Mouse (Mus musculus): Measurements from ENCODE around the gene Vav1. TPM values are rescaled to one million over a fixed set of nuclear protein-coding genes. Genes with fewer than 3 reads are reported as not detected.

The Vav1 gene
- 12.2 TPM for polyA plus RNA-seq (2014; fragmentation: Illumina TruSeq; extraction: RNeasy Lipid Tissue Mini Kit (QIAGEN cat#74804); ENCODE audit: insufficient read depth, low read depth, low replicate concordance)

DNA sequence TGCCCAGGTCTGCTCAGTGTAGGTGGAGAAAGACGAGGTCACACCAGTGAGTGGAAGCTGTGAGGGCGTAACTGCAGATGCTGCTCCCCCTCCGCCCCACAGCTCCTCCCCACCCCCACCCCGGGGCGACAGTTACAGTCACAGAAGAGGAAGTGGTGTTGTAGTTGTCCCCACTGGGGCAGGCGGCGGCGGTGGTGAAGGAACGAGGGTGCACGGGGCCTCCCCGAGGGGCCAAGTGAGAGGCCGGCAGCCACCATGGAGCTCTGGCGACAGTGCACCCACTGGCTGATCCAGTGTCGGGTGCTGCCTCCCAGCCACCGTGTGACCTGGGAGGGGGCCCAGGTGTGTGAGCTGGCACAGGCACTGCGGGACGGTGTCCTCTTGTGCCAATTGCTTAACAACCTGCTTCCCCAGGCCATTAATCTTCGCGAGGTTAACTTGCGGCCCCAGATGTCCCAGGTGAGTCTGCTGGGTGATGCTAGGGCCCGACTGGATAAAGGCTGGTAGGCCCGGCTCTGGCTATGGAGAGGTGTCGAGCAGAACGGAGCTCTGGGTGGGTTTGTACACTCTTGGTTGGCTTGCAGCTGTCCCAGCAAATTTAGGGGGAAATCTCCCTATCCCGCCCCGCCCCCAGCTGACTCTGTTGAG lies at the start of gene Vav1:
Gene Vav1, plus strand, starts transcription at position 158 of the 648 bp plus-strand sequence.

DNA sequence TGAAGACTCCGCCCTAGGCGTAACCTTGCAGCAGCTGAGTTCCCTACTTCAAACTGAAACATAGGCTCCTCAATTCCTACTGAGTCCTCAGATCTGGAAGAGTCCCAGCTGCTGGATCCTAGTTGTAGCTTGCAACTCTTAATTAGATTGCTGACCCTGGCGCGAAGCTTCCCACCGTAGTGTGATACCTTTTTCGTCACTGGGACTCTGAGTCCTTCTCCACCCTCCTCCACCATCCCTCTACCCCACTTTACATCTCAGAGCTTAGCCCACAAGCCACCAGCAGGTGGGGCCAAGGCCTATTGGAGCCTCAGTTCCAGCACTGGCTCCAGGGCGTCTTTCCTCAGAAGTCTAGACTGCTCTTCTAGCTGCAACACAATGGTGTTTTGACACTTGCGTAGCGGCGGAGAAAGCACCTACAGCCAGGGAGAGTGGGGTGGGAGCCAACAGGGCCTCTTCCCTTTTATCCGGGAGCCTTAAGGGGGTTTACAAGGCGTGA lies 30.6 kb upstream of the Vav1 start, which contains the start of gene Gpr108:
Gene Gpr108, minus strand, starts transcription at position 246 of the 499 bp plus-strand sequence.

DNA sequence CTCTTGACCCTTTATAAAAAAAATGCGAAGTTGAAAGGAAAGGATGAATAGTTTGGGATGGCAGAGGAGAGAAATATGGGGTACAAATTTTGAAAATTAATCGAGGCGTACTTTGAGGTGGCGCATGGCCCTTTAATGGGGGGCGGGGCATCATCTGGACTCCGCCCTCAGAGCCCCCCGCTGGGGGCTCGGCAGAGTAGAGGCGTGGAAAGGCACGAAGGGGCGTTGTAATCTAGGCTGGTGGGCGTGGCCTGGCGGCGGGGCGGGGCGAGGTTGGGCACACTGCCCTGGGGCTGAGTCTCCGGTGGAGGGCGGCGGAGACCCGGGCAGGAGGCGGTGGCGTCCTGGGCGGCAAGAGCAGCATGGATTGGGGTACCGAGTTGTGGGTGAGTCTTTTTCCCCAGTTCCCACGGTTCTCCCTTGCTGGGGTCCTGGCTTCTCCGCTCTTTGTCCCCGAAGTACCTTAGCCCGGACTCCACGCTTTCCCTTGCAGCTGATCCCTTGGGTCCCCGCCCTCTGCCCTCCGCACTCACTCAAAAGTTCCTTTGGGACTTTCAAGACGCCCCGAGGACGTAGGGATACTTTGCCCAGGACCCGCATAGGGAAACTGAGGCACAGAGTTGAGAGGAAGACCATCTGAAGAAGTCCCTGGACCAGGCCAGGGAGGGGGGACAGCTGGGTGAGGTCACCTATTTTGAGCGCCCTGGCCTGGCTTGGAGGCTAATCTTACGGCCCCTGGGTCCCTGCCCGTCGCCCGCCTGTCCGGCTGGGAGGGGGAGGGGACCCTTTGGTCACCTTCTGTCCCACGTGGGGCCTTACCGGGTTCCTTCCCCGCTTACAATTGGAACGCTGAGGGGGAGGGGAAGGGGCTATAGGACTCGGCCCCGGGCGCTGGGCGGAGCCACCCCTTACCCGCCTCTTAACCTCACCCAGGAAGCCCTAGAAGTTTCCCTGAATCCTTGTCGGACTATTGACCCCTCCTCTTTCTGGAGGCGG lies 29.4 kb upstream of the Vav1 start, which contains the start of gene Trip10:
Gene Trip10, plus strand, starts transcription at position 270 of the 996 bp plus-strand sequence.

DNA sequence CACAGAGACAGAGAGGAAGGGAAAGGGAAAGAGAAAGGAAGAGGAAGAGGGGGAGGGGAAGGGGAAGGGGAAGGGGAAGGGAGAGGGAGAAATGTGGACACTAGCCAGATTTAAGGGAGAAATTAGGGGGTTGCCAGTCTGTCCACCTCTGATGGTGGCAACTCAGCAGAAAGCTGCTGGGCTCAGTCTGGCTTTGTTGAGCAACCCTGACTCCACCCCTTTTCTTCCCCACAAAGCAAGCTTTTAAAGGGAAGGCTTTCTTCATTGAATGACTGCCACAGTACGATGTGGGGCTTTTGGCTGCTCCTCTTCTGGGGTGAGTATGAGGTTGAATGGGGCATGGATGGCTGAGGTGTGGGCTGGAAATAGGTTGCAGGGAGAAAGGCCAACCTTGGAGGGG lies 79.5 kb downstream of the Vav1 start, which contains the start of gene Adgre1:
Gene Adgre1, plus strand, starts transcription at position 251 of the 400 bp plus-strand sequence.

Other genes starting within 250 kb of the Vav1 start
- gene Khsrp, start 247.6 kb upstream of the Vav1 start, polyA plus RNA-seq (2014; fragmentation: Illumina TruSeq; extraction: RNeasy Lipid Tissue Mini Kit (QIAGEN cat#74804); ENCODE audit: insufficient read depth, low read depth, low replicate concordance), result 17.6 TPM
- gene Slc25a41, start 237.4 kb upstream of the Vav1 start, polyA plus RNA-seq (2014; fragmentation: Illumina TruSeq; extraction: RNeasy Lipid Tissue Mini Kit (QIAGEN cat#74804); ENCODE audit: insufficient read depth, low read depth, low replicate concordance), result not detected
- 65.6 TPM for gene Crb3, start 220.0 kb upstream of the Vav1 start, polyA plus RNA-seq (2014; fragmentation: Illumina TruSeq; extraction: RNeasy Lipid Tissue Mini Kit (QIAGEN cat#74804); ENCODE audit: insufficient read depth, low read depth, low replicate concordance)
- gene Slc25a23, start 219.2 kb upstream of the Vav1 start, polyA plus RNA-seq (2014; fragmentation: Illumina TruSeq; extraction: RNeasy Lipid Tissue Mini Kit (QIAGEN cat#74804); ENCODE audit: insufficient read depth, low read depth, low replicate concordance), result 22.4 TPM
- gene Dennd1c, start 200.6 kb upstream of the Vav1 start, polyA plus RNA-seq (2014; fragmentation: Illumina TruSeq; extraction: RNeasy Lipid Tissue Mini Kit (QIAGEN cat#74804); ENCODE audit: insufficient read depth, low read depth, low replicate concordance), result 6.3 TPM
- 15.2 TPM for gene Tubb4a, start 191.3 kb upstream of the Vav1 start, polyA plus RNA-seq (2014; fragmentation: Illumina TruSeq; extraction: RNeasy Lipid Tissue Mini Kit (QIAGEN cat#74804); ENCODE audit: insufficient read depth, low read depth, low replicate concordance)
- 7.4 TPM for gene Tnfsf9, start 173.8 kb upstream of the Vav1 start, polyA plus RNA-seq (2014; fragmentation: Illumina TruSeq; extraction: RNeasy Lipid Tissue Mini Kit (QIAGEN cat#74804); ENCODE audit: insufficient read depth, low read depth, low replicate concordance)
- gene Cd70, start 129.3 kb upstream of the Vav1 start, polyA plus RNA-seq (2014; fragmentation: Illumina TruSeq; extraction: RNeasy Lipid Tissue Mini Kit (QIAGEN cat#74804); ENCODE audit: insufficient read depth, low read depth, low replicate concordance), result not detected
- 1.2 TPM for gene Tnfsf14, start 84.9 kb upstream of the Vav1 start, polyA plus RNA-seq (2014; fragmentation: Illumina TruSeq; extraction: RNeasy Lipid Tissue Mini Kit (QIAGEN cat#74804); ENCODE audit: insufficient read depth, low read depth, low replicate concordance)
- gene C3, start 51.0 kb upstream of the Vav1 start, polyA plus RNA-seq (2014; fragmentation: Illumina TruSeq; extraction: RNeasy Lipid Tissue Mini Kit (QIAGEN cat#74804); ENCODE audit: insufficient read depth, low read depth, low replicate concordance), result 224 TPM
- gene Gpr108, start 30.7 kb upstream of the Vav1 start, polyA plus RNA-seq (2014; fragmentation: Illumina TruSeq; extraction: RNeasy Lipid Tissue Mini Kit (QIAGEN cat#74804); ENCODE audit: insufficient read depth, low read depth, low replicate concordance), result 39.6 TPM
- 37.0 TPM for gene Trip10, start 29.6 kb upstream of the Vav1 start, polyA plus RNA-seq (2014; fragmentation: Illumina TruSeq; extraction: RNeasy Lipid Tissue Mini Kit (QIAGEN cat#74804); ENCODE audit: insufficient read depth, low read depth, low replicate concordance)
- 12.3 TPM for gene Adgre1, start 79.6 kb downstream of the Vav1 start, polyA plus RNA-seq (2014; fragmentation: Illumina TruSeq; extraction: RNeasy Lipid Tissue Mini Kit (QIAGEN cat#74804); ENCODE audit: insufficient read depth, low read depth, low replicate concordance)

Data from lung, adult 10 weeks (tissue).